Mouse (Mus musculus): ENCODE data around the gene Rabgap1l. TPM values are rescaled to one million over a fixed set of nuclear protein-coding genes. Genes with fewer than 3 reads are reported as not detected.

Gene Rabgap1l
- polyA plus RNA-seq, 1 experiment from 2014 or later = 9.8 TPM

DNA sequence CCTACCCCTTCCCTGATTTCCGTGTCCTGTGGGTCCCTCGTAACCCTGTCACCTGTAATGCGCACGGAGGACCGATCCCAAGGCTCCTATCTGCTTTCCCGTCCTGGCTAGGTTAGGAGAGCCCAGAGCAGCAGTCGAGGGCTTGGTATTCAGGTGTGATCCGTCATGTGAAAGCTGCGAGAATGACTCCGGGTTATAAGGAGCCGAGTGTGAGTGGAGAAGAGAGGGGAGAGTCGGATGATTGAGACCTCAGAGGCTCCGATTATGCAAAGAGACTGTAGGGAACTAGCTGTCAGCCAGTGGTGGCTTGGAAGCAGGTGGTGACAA lies 597.7 kb downstream of the Rabgap1l start:
- Histone ChIP-seq H3K27ac (peak overlapping the region; percentile 90), H3K36me3 (replicated peaks) (peaks cover 32% of the 10 kb centered on the region), H3K4me3 (peak overlapping the region; percentile 88), H3K4me1 (peaks cover 16% of the 10 kb centered on the region), H3K9me3 (no peaks in the 10 kb centered on the region), H3K27me3 (ENCODE audit: poor library complexity, severe bottlenecking) (no peaks in the 10 kb centered on the region)
- DNase-seq (ENCODE audit: extremely low spot score, low spot score) = no peak
- WGBS = under 1% methylated on average over 13 of the region's 13 CpGs

DNA sequence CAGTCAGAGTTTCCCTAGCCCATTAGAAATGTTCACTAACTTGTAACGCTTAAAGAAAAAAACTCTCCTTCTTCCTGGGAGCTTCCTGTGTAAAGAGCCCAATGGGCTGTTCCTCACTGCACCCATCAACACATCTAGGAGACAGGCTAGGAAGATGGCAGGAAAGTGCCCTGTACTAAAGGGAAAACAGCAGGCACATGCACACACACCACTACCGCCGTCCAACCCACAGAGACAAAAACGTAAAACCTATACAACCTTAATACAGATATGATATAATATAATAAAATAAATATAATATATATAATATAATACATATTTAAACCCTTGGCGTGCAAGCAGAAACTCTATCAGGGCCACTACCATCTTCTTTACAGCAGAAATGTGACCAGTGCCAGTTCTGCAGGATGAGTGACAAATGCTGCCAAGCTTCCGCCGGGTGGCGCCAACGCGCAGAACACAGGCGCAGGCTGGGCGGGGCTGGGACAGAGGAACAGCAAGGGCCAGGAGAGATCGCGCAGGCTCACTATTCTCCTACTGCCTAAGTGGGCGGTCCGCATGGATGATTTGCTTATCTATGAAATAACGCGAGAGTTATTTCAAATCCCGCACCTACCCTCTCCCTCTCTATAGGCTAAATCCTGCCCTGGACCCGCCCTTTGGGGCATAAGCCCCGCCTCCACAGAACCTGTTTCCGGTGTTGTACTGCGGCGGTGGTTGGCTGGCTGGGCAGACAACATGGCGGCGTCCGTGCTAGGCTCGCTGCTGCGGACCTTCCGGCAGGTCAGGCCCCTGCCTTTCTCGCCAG lies 598.3 kb downstream of the Rabgap1l start, which contains the start of gene Mrps14:
TSS of gene Mrps14 (plus strand) at position 687 of the 808 bp plus-strand sequence.
- peaks cover 16% of the 10 kb centered on the region for H3K4me1 ChIP-seq
- WGBS = 8% methylated on average over 31 of the region's 31 CpGs
- peak within 1 kb of the TSS; percentile 88 for H3K4me3 ChIP-seq
- peaks cover 27% of the 10 kb centered on the region for H3K36me3 ChIP-seq (replicated peaks)
- peak within 1 kb of the TSS; percentile 90 for H3K27ac ChIP-seq
- DNase-seq (ENCODE audit: extremely low spot score, low spot score) = peak; percentile 94
- H3K9me3 ChIP-seq = no peaks in the 10 kb centered on the region
- H3K27me3 ChIP-seq (ENCODE audit: poor library complexity, severe bottlenecking) = no peaks in the 10 kb centered on the region

DNA sequence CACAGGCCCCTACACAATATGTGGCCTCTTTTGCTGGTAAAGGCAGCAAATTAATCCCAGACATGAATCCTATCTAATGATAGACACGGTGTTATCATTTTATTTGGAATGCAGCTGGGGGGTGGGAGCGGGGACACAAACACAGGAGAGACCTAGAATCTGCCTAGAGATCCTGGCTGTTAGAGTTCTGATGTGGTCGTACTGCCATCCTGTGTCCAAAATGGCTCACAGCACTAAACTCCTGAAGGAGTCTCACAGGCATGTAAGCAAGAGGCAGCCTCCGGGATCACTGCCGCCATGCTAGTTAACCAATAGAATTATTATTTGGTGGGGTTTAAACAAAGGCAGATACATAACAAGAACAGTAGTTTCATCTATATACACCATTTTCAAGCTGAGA lies 608.5 kb downstream of the Rabgap1l start:
- 23% methylated on average over 5 of the region's 5 CpGs for WGBS
- DNase-seq (ENCODE audit: extremely low spot score, low spot score) = peak; percentile 44
- no peaks in the 10 kb centered on the region for H3K27me3 ChIP-seq (ENCODE audit: poor library complexity, severe bottlenecking)
- no peaks in the 10 kb centered on the region; the same call in 1 of the 2 replicates for H3K4me1 ChIP-seq
- H3K27ac ChIP-seq = no peak overlapping the region
- H3K36me3 ChIP-seq (replicated peaks) = no peaks in the 10 kb centered on the region
- H3K9me3 ChIP-seq = no peaks in the 10 kb centered on the region
- no peak overlapping the region for H3K4me3 ChIP-seq

DNA sequence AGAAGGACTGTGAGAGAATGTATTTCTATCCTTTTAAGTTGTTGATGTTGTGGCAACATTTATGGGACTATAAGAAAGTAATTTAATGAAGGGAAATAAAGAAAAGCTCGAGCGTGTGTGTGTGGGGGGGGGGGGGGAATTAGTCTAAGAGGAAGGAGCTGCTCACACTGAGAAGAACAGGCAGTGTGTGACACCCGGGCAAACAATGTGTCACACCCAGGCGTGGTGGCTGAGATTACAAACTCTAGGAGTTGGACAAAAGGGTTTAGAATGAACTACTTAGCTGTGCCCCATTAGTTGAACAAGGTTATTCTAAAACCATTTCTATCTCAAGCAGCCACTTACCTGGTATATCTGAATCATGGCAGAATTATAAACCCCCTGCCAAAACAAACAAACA lies 611.8 kb downstream of the Rabgap1l start:
- Histone ChIP-seq H3K9me3 (no peaks in the 10 kb centered on the region), H3K4me3 (no peak overlapping the region), H3K27ac (no peak overlapping the region), H3K4me1 (no peaks in the 10 kb centered on the region; the same call in 1 of the 2 replicates), H3K36me3 (replicated peaks) (no peaks in the 10 kb centered on the region), H3K27me3 (ENCODE audit: poor library complexity, severe bottlenecking) (no peaks in the 10 kb centered on the region)
- DNase-seq (ENCODE audit: extremely low spot score, low spot score) = no peak
- WGBS = 82% methylated on average over 4 of the region's 4 CpGs

DNA sequence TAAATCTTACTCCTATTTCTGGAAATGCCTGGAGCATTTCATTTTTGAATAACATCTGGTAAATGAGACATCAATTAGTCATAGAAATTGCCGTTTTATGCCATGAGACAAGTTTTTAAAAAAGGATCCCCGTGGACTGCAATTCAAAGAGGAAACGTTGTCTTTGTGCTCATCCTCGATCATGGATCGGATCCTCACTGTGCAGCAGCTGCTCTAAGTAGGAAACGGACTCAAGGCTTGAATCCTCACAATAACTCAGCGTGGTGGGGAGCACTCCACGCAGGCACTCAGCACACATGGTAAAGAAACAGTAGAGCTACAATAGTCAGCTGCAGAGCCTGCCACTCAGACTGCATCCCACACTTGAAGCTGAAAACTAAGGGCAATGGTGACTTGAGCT lies 616.1 kb downstream of the Rabgap1l start:
- 83% methylated on average over 8 of the region's 8 CpGs for WGBS
- H3K27me3 ChIP-seq (ENCODE audit: poor library complexity, severe bottlenecking) = no peaks in the 10 kb centered on the region
- H3K9me3 ChIP-seq = no peaks in the 10 kb centered on the region
- H3K27ac ChIP-seq = no peak overlapping the region
- H3K4me1 ChIP-seq = no peaks in the 10 kb centered on the region
- DNase-seq (ENCODE audit: extremely low spot score, low spot score) = no peak
- H3K36me3 ChIP-seq (replicated peaks) = no peaks in the 10 kb centered on the region
- H3K4me3 ChIP-seq = no peak overlapping the region

MicroRNAs encoded within 50 kb of the gene (microRNA counts, 519-probe panel; counts per million panel counts)
- 1,651 counts per million, percentile 67 among the panel's probes with 10 or more counts for microRNA mmu-miR-1927

Small RNA genes lying within 50 kb of the gene (microRNA-seq; reads per million reads assigned to microRNA genes)
- 2.1 reads per million for gene Mir1927

Other genes starting within 250 kb of the Rabgap1l start
- 7.1 and 7.6 TPM in 2 replicates for gene Rc3h1, start 113.2 kb upstream of the Rabgap1l start, polyA plus RNA-seq (2016; fragmentation: Nextera tagmentation; extraction: Ambion mirVana)
- 2.2 and 2.4 TPM in 2 replicates for gene Serpinc1, start 185.4 kb upstream of the Rabgap1l start, polyA plus RNA-seq (2016; fragmentation: Nextera tagmentation; extraction: Ambion mirVana)
- 6.6 and 7.2 TPM in 2 replicates for gene Zbtb37, start 241.6 kb upstream of the Rabgap1l start, polyA plus RNA-seq (2016; fragmentation: Nextera tagmentation; extraction: Ambion mirVana)

Data from forebrain, embryonic 10.5 days (tissue).